Mouse (Mus musculus) adrenal gland, postnatal 14 days (tissue): ENCODE data around the gene Tmem156. TPM values are rescaled to one million over a fixed set of nuclear protein-coding genes. Genes with fewer than 3 reads are reported as not detected.

ENCODE experiments used
- total RNA-seq: library from RNA; stranded (reverse); gene quantifications from 2 replicates; pipeline ENCODE4 v1.2.3, GENCODE M21; 2021

Tmem156 gene
- total RNA-seq, 1 experiment from 2014 or later = 0.44 TPM

Other genes with a start within 250 kb of the Tmem156 start
- 0.85 and 3.4 TPM in 2 replicates for gene Tlr1, start 158.6 kb downstream of the Tmem156 start, total RNA-seq
- 0.85 and 2.3 TPM in 2 replicates for gene Tlr6, start 132.0 kb downstream of the Tmem156 start, total RNA-seq
- 24.6 and 27.9 TPM in 2 replicates for gene Fam114a1, start 122.1 kb downstream of the Tmem156 start, total RNA-seq
- 46.2 and 53.2 TPM in 2 replicates for gene Klhl5, start 15.4 kb upstream of the Tmem156 start, total RNA-seq
- gene Wdr19, start 107.6 kb upstream of the Tmem156 start, total RNA-seq = 8.3 and 9.0 TPM in 2 replicates
- 59.4 and 60.3 TPM in 2 replicates for gene Rfc1, start 243.5 kb upstream of the Tmem156 start, total RNA-seq